Mouse (Mus musculus): ENCODE measurements around the gene Rhoc.
A peak's percentile ranks its signal among the peaks of the same experiment; 100 is the strongest.
"Not testable (repeated sequence)": the region's sequence is repeated elsewhere in the genome, so short reads cannot be mapped to it uniquely, and the experiment has no call there.

Gene Rhoc

GRCm38 (mm10) chr3:104788075-104788474 is at the start of gene Rhoc:
Gene Rhoc (plus strand): TSS chr3:104788375.
- Histone ChIP-seq H3K4me3 (replicated peaks; ENCODE audit: low read length) (peak within 1 kb of the TSS; percentile 82), H3K27me3 (ENCODE audit: insufficient read depth, low read length) (0 out of 2 replicates have a peak, but pooled peaks cover 2% of the 10 kb centered on the region), H3K4me1 (replicated peaks; ENCODE audit: low read depth, low read length) (peaks cover 84% of the 10 kb centered on the region), H3K9me3 (ENCODE audit: low read length) (no peaks in the 10 kb centered on the region), H3K36me3 (ENCODE audit: insufficient read depth, low read length) (peaks cover 56% of the 10 kb centered on the region)
- TF ChIP-seq NANOG (IDR thresholded peaks at IDR 0.05; ENCODE audit: borderline replicate concordance, low read length) (no peak), POU5F1 (IDR thresholded peaks at IDR 0.05; ENCODE audit: borderline replicate concordance, low read length) (no peak), CTCF (conservative IDR thresholded peaks at IDR 0.05; ENCODE audit: low read length) (no peak)

DNA sequence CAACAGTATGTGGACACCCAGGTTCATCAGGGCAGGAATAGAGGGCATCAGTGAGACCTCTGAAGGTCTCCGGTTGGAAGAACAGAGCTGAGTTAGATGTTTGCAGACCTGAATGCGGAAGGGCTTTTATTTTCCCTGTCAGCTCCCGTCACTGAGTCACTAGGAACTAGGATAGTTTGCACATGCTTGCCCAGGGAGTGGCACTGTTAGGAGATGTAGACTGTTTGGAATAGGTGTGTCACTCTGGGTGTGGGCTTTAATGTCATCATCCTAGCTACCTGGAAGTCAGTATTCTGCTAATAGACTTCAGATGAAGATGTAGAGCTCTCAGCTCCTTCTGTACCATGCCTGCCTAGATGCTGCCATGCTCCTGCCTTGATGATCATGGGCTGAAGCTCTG is 46.2 kb upstream of the Rhoc start:
- H3K9me3 ChIP-seq (ENCODE audit: low read length): no peaks in the 10 kb centered on the region
- no peaks in the 10 kb centered on the region for H3K36me3 ChIP-seq (ENCODE audit: insufficient read depth, low read length)
- H3K4me3 ChIP-seq (replicated peaks; ENCODE audit: low read length): no peak overlapping the region
- H3K27me3 ChIP-seq (ENCODE audit: insufficient read depth, low read length): peaks cover 5% of the 10 kb centered on the region; the same call in 1 of the 2 replicates
- 0 out of 2 replicates have a peak, but pooled peaks cover under 1% of the 10 kb centered on the region for H3K4me1 ChIP-seq (replicated peaks; ENCODE audit: low read depth, low read length)
- TF ChIP-seq CTCF (conservative IDR thresholded peaks at IDR 0.05; ENCODE audit: low read length): no peak
- TF ChIP-seq NANOG (IDR thresholded peaks at IDR 0.05; ENCODE audit: borderline replicate concordance, low read length): no peak
- no peak for TF ChIP-seq POU5F1 (IDR thresholded peaks at IDR 0.05; ENCODE audit: borderline replicate concordance, low read length)

- Histone ChIP-seq H3K4me3 (replicated peaks; ENCODE audit: low read length) (no peak overlapping the region), H3K27me3 (ENCODE audit: insufficient read depth, low read length) (peaks cover 5% of the 10 kb centered on the region; the same call in 1 of the 2 replicates), H3K4me1 (replicated peaks; ENCODE audit: low read depth, low read length) (no peaks in the 10 kb centered on the region), H3K36me3 (ENCODE audit: insufficient read depth, low read length) (no peaks in the 10 kb centered on the region), H3K9me3 (ENCODE audit: low read length) (no peaks in the 10 kb centered on the region)
- no peak for TF ChIP-seq NANOG (IDR thresholded peaks at IDR 0.05; ENCODE audit: borderline replicate concordance, low read length)
Observed at GRCm38 (mm10) chr3:104743161-104743560, 45.0 kb upstream of the Rhoc start.

DNA sequence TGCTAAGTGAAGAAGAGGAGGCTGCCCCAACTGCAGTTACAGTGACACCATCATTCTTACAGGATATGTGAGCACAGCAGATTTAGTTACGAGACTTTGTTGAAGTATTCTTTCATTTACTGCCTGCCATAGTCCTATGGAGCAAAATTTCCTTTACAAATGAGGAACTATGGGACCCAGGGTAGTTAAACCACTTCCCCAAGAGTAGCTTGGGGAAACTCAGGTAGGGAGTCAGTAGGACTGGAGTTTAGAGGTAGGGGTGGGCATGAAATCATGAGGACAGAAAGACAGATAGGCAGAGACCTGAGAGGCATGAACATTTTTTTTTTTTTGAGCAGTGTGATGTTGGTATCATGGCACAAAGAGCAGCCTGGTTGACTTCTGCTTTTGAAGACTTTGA is 44.3 kb upstream of the Rhoc start:
- Histone ChIP-seq H3K27me3 (ENCODE audit: insufficient read depth, low read length) (peaks cover 5% of the 10 kb centered on the region; the same call in 1 of the 2 replicates), H3K4me3 (replicated peaks; ENCODE audit: low read length) (no peak overlapping the region), H3K9me3 (ENCODE audit: low read length) (no peaks in the 10 kb centered on the region), H3K4me1 (replicated peaks; ENCODE audit: low read depth, low read length) (no peaks in the 10 kb centered on the region), H3K36me3 (ENCODE audit: insufficient read depth, low read length) (no peaks in the 10 kb centered on the region)
- TF ChIP-seq CTCF (conservative IDR thresholded peaks at IDR 0.05; ENCODE audit: low read length): no peak
- TF ChIP-seq POU5F1 (IDR thresholded peaks at IDR 0.05; ENCODE audit: borderline replicate concordance, low read length): no peak
- TF ChIP-seq NANOG (IDR thresholded peaks at IDR 0.05; ENCODE audit: borderline replicate concordance, low read length): no peak

DNA sequence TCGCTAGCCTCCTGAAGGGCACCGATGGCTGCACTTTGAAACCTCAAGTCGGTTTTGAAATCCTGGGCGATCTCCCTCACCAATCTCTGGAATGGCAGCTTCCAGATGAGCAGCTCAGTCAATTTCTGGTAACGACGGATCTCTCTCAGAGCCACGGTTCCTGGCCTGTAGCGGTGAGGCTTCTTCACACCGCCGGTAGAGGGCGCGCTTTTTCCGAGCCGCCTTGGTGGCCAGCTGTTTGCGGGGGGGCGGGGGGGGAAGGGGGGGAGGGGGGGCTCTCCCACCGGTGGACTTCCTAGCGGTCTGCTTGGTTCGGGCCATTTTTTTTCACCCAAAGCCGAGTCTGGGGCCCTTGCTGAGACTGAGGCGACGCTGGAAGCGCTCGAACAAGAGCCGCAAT is 35.3 kb upstream of the Rhoc start:
- not testable (repeated sequence) for H3K4me3 ChIP-seq (replicated peaks; ENCODE audit: low read length); H3K4me1 ChIP-seq (replicated peaks; ENCODE audit: low read depth, low read length); H3K36me3 ChIP-seq (ENCODE audit: insufficient read depth, low read length); H3K9me3 ChIP-seq (ENCODE audit: low read length)
- H3K27me3 ChIP-seq (ENCODE audit: insufficient read depth, low read length): peaks cover 28% of the 10 kb centered on the region

DNA sequence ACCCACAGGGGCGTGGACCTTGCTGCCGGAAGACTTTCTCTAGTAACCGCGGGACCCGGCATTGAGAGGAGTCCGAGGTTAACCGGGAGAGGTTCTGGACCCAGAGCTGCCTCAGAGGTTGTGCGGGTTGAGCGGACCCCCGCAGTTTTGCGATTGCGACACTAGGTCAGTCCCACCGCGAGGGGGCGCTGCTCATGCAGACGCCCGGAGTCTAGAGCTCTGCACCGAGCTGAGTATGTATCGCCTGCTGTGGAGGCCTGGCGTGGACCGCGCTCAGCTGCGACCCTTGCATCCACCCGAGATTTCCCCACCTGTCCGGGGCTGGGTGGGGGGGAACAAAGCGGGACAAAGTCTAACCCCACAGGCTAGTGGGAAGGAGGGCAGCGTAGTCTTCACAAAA is 29.8 kb upstream of the Rhoc start:
- TF ChIP-seq NANOG (IDR thresholded peaks at IDR 0.05; ENCODE audit: borderline replicate concordance, low read length): no peak
- TF ChIP-seq POU5F1 (IDR thresholded peaks at IDR 0.05; ENCODE audit: borderline replicate concordance, low read length): no peak
- peak; percentile 54 for TF ChIP-seq CTCF (conservative IDR thresholded peaks at IDR 0.05; ENCODE audit: low read length)
- H3K4me1 ChIP-seq (replicated peaks; ENCODE audit: low read depth, low read length): peaks cover 25% of the 10 kb centered on the region
- peak overlapping the region; percentile 20; the same call in 1 of the 2 replicates for H3K4me3 ChIP-seq (replicated peaks; ENCODE audit: low read length)
- peaks cover 45% of the 10 kb centered on the region for H3K27me3 ChIP-seq (ENCODE audit: insufficient read depth, low read length)
- no peaks in the 10 kb centered on the region for H3K9me3 ChIP-seq (ENCODE audit: low read length)
- H3K36me3 ChIP-seq (ENCODE audit: insufficient read depth, low read length): no peaks in the 10 kb centered on the region

GRCm38 (mm10) chr3:104758869-104759268 is 29.3 kb upstream of the Rhoc start:
- Histone ChIP-seq H3K9me3 (ENCODE audit: low read length) (no peaks in the 10 kb centered on the region), H3K27me3 (ENCODE audit: insufficient read depth, low read length) (peaks cover 41% of the 10 kb centered on the region), H3K4me3 (replicated peaks; ENCODE audit: low read length) (peak overlapping the region; percentile 20; the same call in 1 of the 2 replicates), H3K4me1 (replicated peaks; ENCODE audit: low read depth, low read length) (peaks cover 21% of the 10 kb centered on the region), H3K36me3 (ENCODE audit: insufficient read depth, low read length) (no peaks in the 10 kb centered on the region)
- TF ChIP-seq NANOG (IDR thresholded peaks at IDR 0.05; ENCODE audit: borderline replicate concordance, low read length) (no peak), POU5F1 (IDR thresholded peaks at IDR 0.05; ENCODE audit: borderline replicate concordance, low read length) (no peak), CTCF (conservative IDR thresholded peaks at IDR 0.05; ENCODE audit: low read length) (no peak)

- H3K4me1 ChIP-seq (replicated peaks; ENCODE audit: low read depth, low read length): peaks cover 27% of the 10 kb centered on the region
- H3K36me3 ChIP-seq (ENCODE audit: insufficient read depth, low read length); H3K9me3 ChIP-seq (ENCODE audit: low read length); H3K4me3 ChIP-seq (replicated peaks; ENCODE audit: low read length): not testable (repeated sequence)
- peaks cover 31% of the 10 kb centered on the region for H3K27me3 ChIP-seq (ENCODE audit: insufficient read depth, low read length)
Observed at GRCm38 (mm10) chr3:104762103-104762863, 25.9 kb upstream of the Rhoc start.

GRCm38 (mm10) chr3:104765021-104765420 is 23.2 kb upstream of the Rhoc start:
- Histone ChIP-seq H3K4me3 (replicated peaks; ENCODE audit: low read length) (no peak overlapping the region), H3K36me3 (ENCODE audit: insufficient read depth, low read length) (no peaks in the 10 kb centered on the region), H3K27me3 (ENCODE audit: insufficient read depth, low read length) (peaks cover 14% of the 10 kb centered on the region), H3K4me1 (replicated peaks; ENCODE audit: low read depth, low read length) (peaks cover 17% of the 10 kb centered on the region), H3K9me3 (ENCODE audit: low read length) (no peaks in the 10 kb centered on the region)
- TF ChIP-seq CTCF (conservative IDR thresholded peaks at IDR 0.05; ENCODE audit: low read length) (peak; percentile 89), NANOG (IDR thresholded peaks at IDR 0.05; ENCODE audit: borderline replicate concordance, low read length) (no peak), POU5F1 (IDR thresholded peaks at IDR 0.05; ENCODE audit: borderline replicate concordance, low read length) (no peak)

All from E14TG2a.4 (cell line).